Mouse (Mus musculus): Measurements from ENCODE around the gene Acrbp. TPM values are rescaled to one million over a fixed set of nuclear protein-coding genes. Genes with fewer than 3 reads are reported as not detected.

The Acrbp gene
- polyA plus RNA-seq, 1 experiment from 2014 or later = 10.6 TPM

GRCm38 (mm10) chr6:125031604-125032003 is 17.9 kb upstream of the Acrbp start:
- WGBS = 87% methylated on average over 16 of the region's 16 CpGs
- Histone ChIP-seq H3K27ac (ENCODE audit: low read length) (no peak overlapping the region), H3K27me3 (replicated peaks; ENCODE audit: control insufficient read depth, insufficient read depth, low read length) (no peaks in the 10 kb centered on the region), H3K9ac (ENCODE audit: low read depth, low read length) (no peak overlapping the region), H3K4me2 (ENCODE audit: low read depth, low read length) (no peak overlapping the region), H3K36me3 (ENCODE audit: control insufficient read depth, insufficient read depth, low read length) (peaks cover 40% of the 10 kb centered on the region), H3K9me3 (ENCODE audit: control insufficient read depth, low read length) (no peaks in the 10 kb centered on the region), H3K4me1 (ENCODE audit: control insufficient read depth, insufficient read depth, low read length) (no peaks in the 10 kb centered on the region), H3K4me3 (ENCODE audit: low read length) (no peak overlapping the region)
- no peak for ATAC-seq

GRCm38 (mm10) chr6:125038666-125039065 is 10.8 kb upstream of the Acrbp start:
- H3K27me3 ChIP-seq (replicated peaks; ENCODE audit: control insufficient read depth, insufficient read depth, low read length) = no peaks in the 10 kb centered on the region
- no peak for ATAC-seq
- no peaks in the 10 kb centered on the region for H3K9me3 ChIP-seq (ENCODE audit: control insufficient read depth, low read length)
- peaks cover 15% of the 10 kb centered on the region for H3K4me1 ChIP-seq (ENCODE audit: control insufficient read depth, insufficient read depth, low read length)
- peaks cover 17% of the 10 kb centered on the region for H3K36me3 ChIP-seq (ENCODE audit: control insufficient read depth, insufficient read depth, low read length)
- WGBS = 93% methylated on average over 4 of the region's 4 CpGs
- peak overlapping the region; percentile 43 for H3K4me3 ChIP-seq (ENCODE audit: low read length)
- peak overlapping the region; percentile 72 for H3K27ac ChIP-seq (ENCODE audit: low read length)
- H3K4me2 ChIP-seq (ENCODE audit: low read depth, low read length) = peak overlapping the region; percentile 67
- H3K9ac ChIP-seq (ENCODE audit: low read depth, low read length) = peak overlapping the region; percentile 52; the same call in 1 of the 2 replicates

GRCm38 (mm10) chr6:125039131-125039530 is 10.4 kb upstream of the Acrbp start:
- peak; percentile 22 for ATAC-seq
- H3K27ac ChIP-seq (ENCODE audit: low read length) = peak overlapping the region; percentile 72
- 6% methylated on average over 8 of the region's 8 CpGs for WGBS
- peak overlapping the region; percentile 43 for H3K4me3 ChIP-seq (ENCODE audit: low read length)
- peak overlapping the region; percentile 67 for H3K4me2 ChIP-seq (ENCODE audit: low read depth, low read length)
- peak overlapping the region; percentile 52 for H3K9ac ChIP-seq (ENCODE audit: low read depth, low read length)
- peaks cover 14% of the 10 kb centered on the region for H3K36me3 ChIP-seq (ENCODE audit: control insufficient read depth, insufficient read depth, low read length)
- no peaks in the 10 kb centered on the region for H3K9me3 ChIP-seq (ENCODE audit: control insufficient read depth, low read length)
- peaks cover 15% of the 10 kb centered on the region for H3K4me1 ChIP-seq (ENCODE audit: control insufficient read depth, insufficient read depth, low read length)
- H3K27me3 ChIP-seq (replicated peaks; ENCODE audit: control insufficient read depth, insufficient read depth, low read length) = no peaks in the 10 kb centered on the region

- peak within 1 kb of the TSS; percentile 72 for H3K27ac ChIP-seq (ENCODE audit: low read length)
- H3K4me1 ChIP-seq (ENCODE audit: control insufficient read depth, insufficient read depth, low read length) = peaks cover 15% of the 10 kb centered on the region
- WGBS = 0% methylated on average over 26 of the region's 26 CpGs
- peaks cover 12% of the 10 kb centered on the region for H3K36me3 ChIP-seq (ENCODE audit: control insufficient read depth, insufficient read depth, low read length)
- peak within 1 kb of the TSS; percentile 86 for H3K4me2 ChIP-seq (ENCODE audit: low read depth, low read length)
- H3K9ac ChIP-seq (ENCODE audit: low read depth, low read length) = peak within 1 kb of the TSS; percentile 77
- H3K4me3 ChIP-seq (ENCODE audit: low read length) = peak within 1 kb of the TSS; percentile 71
- no peaks in the 10 kb centered on the region for H3K27me3 ChIP-seq (replicated peaks; ENCODE audit: control insufficient read depth, insufficient read depth, low read length)
- no peaks in the 10 kb centered on the region for H3K9me3 ChIP-seq (ENCODE audit: control insufficient read depth, low read length)
- ATAC-seq = peak; percentile 98
These were observed 9.8 kb upstream of the Acrbp start, which contains the start of gene Ing4 for GRCm38 (mm10) chr6:125039533-125040153. Gene Ing4, plus strand, starts transcription at chr6:125039760.

GRCm38 (mm10) chr6:125040221-125040620 is 9.3 kb upstream of the Acrbp start:
- no peak for ATAC-seq
- peak overlapping the region; percentile 77 for H3K9ac ChIP-seq (ENCODE audit: low read depth, low read length)
- H3K4me3 ChIP-seq (ENCODE audit: low read length) = peak overlapping the region; percentile 71
- peak overlapping the region; percentile 86 for H3K4me2 ChIP-seq (ENCODE audit: low read depth, low read length)
- H3K4me1 ChIP-seq (ENCODE audit: control insufficient read depth, insufficient read depth, low read length) = peaks cover 15% of the 10 kb centered on the region
- no peaks in the 10 kb centered on the region for H3K9me3 ChIP-seq (ENCODE audit: control insufficient read depth, low read length)
- no peaks in the 10 kb centered on the region for H3K27me3 ChIP-seq (replicated peaks; ENCODE audit: control insufficient read depth, insufficient read depth, low read length)
- 10% methylated on average over 7 of the region's 7 CpGs for WGBS
- H3K36me3 ChIP-seq (ENCODE audit: control insufficient read depth, insufficient read depth, low read length) = peaks cover 12% of the 10 kb centered on the region
- H3K27ac ChIP-seq (ENCODE audit: low read length) = peak overlapping the region; percentile 50; the same call in 1 of the 2 replicates

- no peak overlapping the region for H3K9ac ChIP-seq (ENCODE audit: low read depth, low read length)
- WGBS = 73% methylated on average over 7 of the region's 7 CpGs
- no peak overlapping the region for H3K4me2 ChIP-seq (ENCODE audit: low read depth, low read length)
- H3K36me3 ChIP-seq (ENCODE audit: control insufficient read depth, insufficient read depth, low read length) = peaks cover 7% of the 10 kb centered on the region; the same call in 1 of the 2 replicates
- no peak overlapping the region for H3K4me3 ChIP-seq (ENCODE audit: low read length)
- H3K27me3 ChIP-seq (replicated peaks; ENCODE audit: control insufficient read depth, insufficient read depth, low read length) = no peaks in the 10 kb centered on the region
- H3K27ac ChIP-seq (ENCODE audit: low read length) = peak overlapping the region; percentile 55; the same call in 1 of the 2 replicates
- no peak for ATAC-seq
- no peaks in the 10 kb centered on the region for H3K9me3 ChIP-seq (ENCODE audit: control insufficient read depth, low read length)
- H3K4me1 ChIP-seq (ENCODE audit: control insufficient read depth, insufficient read depth, low read length) = peaks cover 15% of the 10 kb centered on the region
These were observed 8.4 kb upstream of the Acrbp start for GRCm38 (mm10) chr6:125041047-125041446.

- WGBS = 92% methylated on average over 7 of the region's 7 CpGs
- Histone ChIP-seq H3K4me1 (ENCODE audit: control insufficient read depth, insufficient read depth, low read length) (peaks cover 15% of the 10 kb centered on the region), H3K27me3 (replicated peaks; ENCODE audit: control insufficient read depth, insufficient read depth, low read length) (no peaks in the 10 kb centered on the region), H3K36me3 (ENCODE audit: control insufficient read depth, insufficient read depth, low read length) (peaks cover 7% of the 10 kb centered on the region; the same call in 1 of the 2 replicates), H3K27ac (ENCODE audit: low read length) (no peak overlapping the region), H3K4me2 (ENCODE audit: low read depth, low read length) (no peak overlapping the region), H3K4me3 (ENCODE audit: low read length) (no peak overlapping the region), H3K9ac (ENCODE audit: low read depth, low read length) (no peak overlapping the region), H3K9me3 (ENCODE audit: control insufficient read depth, low read length) (no peaks in the 10 kb centered on the region)
- no peak for ATAC-seq
These were observed 7.4 kb upstream of the Acrbp start for GRCm38 (mm10) chr6:125042081-125042480.

- Histone ChIP-seq H3K9ac (ENCODE audit: low read depth, low read length) (no peak overlapping the region), H3K4me1 (ENCODE audit: control insufficient read depth, insufficient read depth, low read length) (no peaks in the 10 kb centered on the region), H3K36me3 (ENCODE audit: control insufficient read depth, insufficient read depth, low read length) (peaks cover 18% of the 10 kb centered on the region), H3K4me3 (ENCODE audit: low read length) (no peak overlapping the region), H3K27ac (ENCODE audit: low read length) (no peak overlapping the region), H3K9me3 (ENCODE audit: control insufficient read depth, low read length) (no peaks in the 10 kb centered on the region), H3K27me3 (replicated peaks; ENCODE audit: control insufficient read depth, insufficient read depth, low read length) (no peaks in the 10 kb centered on the region), H3K4me2 (ENCODE audit: low read depth, low read length) (no peak overlapping the region)
- WGBS = 30% methylated on average over 5 of the region's 5 CpGs
- peak; percentile 48 for ATAC-seq
These were observed 2.8 kb upstream of the Acrbp start for GRCm38 (mm10) chr6:125046691-125047090.

GRCm38 (mm10) chr6:125051237-125051636 is 1.7 kb downstream of the Acrbp start:
- Histone ChIP-seq H3K27ac (ENCODE audit: low read length) (no peak overlapping the region), H3K4me1 (ENCODE audit: control insufficient read depth, insufficient read depth, low read length) (no peaks in the 10 kb centered on the region), H3K9ac (ENCODE audit: low read depth, low read length) (no peak overlapping the region), H3K4me2 (ENCODE audit: low read depth, low read length) (no peak overlapping the region), H3K27me3 (replicated peaks; ENCODE audit: control insufficient read depth, insufficient read depth, low read length) (no peaks in the 10 kb centered on the region), H3K9me3 (ENCODE audit: control insufficient read depth, low read length) (no peaks in the 10 kb centered on the region), H3K36me3 (ENCODE audit: control insufficient read depth, insufficient read depth, low read length) (peaks cover 11% of the 10 kb centered on the region; the same call in 1 of the 2 replicates), H3K4me3 (ENCODE audit: low read length) (no peak overlapping the region)
- no peak for ATAC-seq
- WGBS = 72% methylated on average over 5 of the region's 5 CpGs
